Mouse (Mus musculus): ENCODE results near the gene Efcab5. TPM values are rescaled to one million over a fixed set of nuclear protein-coding genes. Genes with fewer than 3 reads are reported as not detected.

Gene Efcab5
- 0.13 and 1.0 TPM in 2 replicates for polyA plus RNA-seq (2014; fragmentation: Nextera tagmentation; extraction: Ambion mirVana)

GRCm38 (mm10) chr11:77188868-77189267 lies at the start of gene Efcab5:
TSS of gene Efcab5 (minus strand) at chr11:77188968.
- Histone ChIP-seq H3K4me1 (replicated peaks; ENCODE audit: control insufficient read depth, insufficient read depth, low read length) (peaks cover 4% of the 10 kb centered on the region; the same call in 1 of the 2 replicates), H3K36me3 (ENCODE audit: control insufficient read depth, insufficient read depth, low read length) (no peaks in the 10 kb centered on the region), H3K4me3 (ENCODE audit: low read depth, low read length) (no peak within 1 kb of the TSS), H3K4me2 (ENCODE audit: low read depth, low read length, severe bottlenecking) (no peak within 1 kb of the TSS), H3K27me3 (ENCODE audit: control insufficient read depth, insufficient read depth, low read length) (no peaks in the 10 kb centered on the region), H3K27ac (ENCODE audit: low read depth, low read length) (no peak within 1 kb of the TSS), H3K9me3 (ENCODE audit: control insufficient read depth, low read length) (no peaks in the 10 kb centered on the region), H3K9ac (ENCODE audit: low read length) (no peak within 1 kb of the TSS)
- WGBS: 86% methylated on average over 6 of the region's 6 CpGs
- no peak for DNase-seq (ENCODE audit: low spot score)
- ATAC-seq (replicated peaks; ENCODE audit: low FRiP score): no peak

- WGBS: 98% methylated on average over 1 of the region's 1 CpGs
- no peaks in the 10 kb centered on the region for H3K4me1 ChIP-seq (replicated peaks; ENCODE audit: control insufficient read depth, insufficient read depth, low read length)
- ATAC-seq (replicated peaks; ENCODE audit: low FRiP score) (no peak), DNase-seq (ENCODE audit: low spot score) (no peak)
- H3K9me3 ChIP-seq (ENCODE audit: control insufficient read depth, low read length): no peaks in the 10 kb centered on the region
- H3K36me3 ChIP-seq (ENCODE audit: control insufficient read depth, insufficient read depth, low read length): no peaks in the 10 kb centered on the region
- H3K27me3 ChIP-seq (ENCODE audit: control insufficient read depth, insufficient read depth, low read length): no peaks in the 10 kb centered on the region
- H3K4me2 ChIP-seq (ENCODE audit: low read depth, low read length, severe bottlenecking): no peak overlapping the region
- H3K4me3 ChIP-seq (ENCODE audit: low read depth, low read length): no peak overlapping the region
- no peak overlapping the region for H3K9ac ChIP-seq (ENCODE audit: low read length)
- H3K27ac ChIP-seq (ENCODE audit: low read depth, low read length): no peak overlapping the region
These were observed 46.5 kb upstream of the Efcab5 start for GRCm38 (mm10) chr11:77235267-77235666.

GRCm38 (mm10) chr11:77231514-77231913 lies 42.7 kb upstream of the Efcab5 start:
- H3K36me3 ChIP-seq (ENCODE audit: control insufficient read depth, insufficient read depth, low read length): no peaks in the 10 kb centered on the region
- no peaks in the 10 kb centered on the region for H3K9me3 ChIP-seq (ENCODE audit: control insufficient read depth, low read length)
- no peak overlapping the region for H3K27ac ChIP-seq (ENCODE audit: low read depth, low read length)
- no peak overlapping the region for H3K4me2 ChIP-seq (ENCODE audit: low read depth, low read length, severe bottlenecking)
- H3K4me3 ChIP-seq (ENCODE audit: low read depth, low read length): no peak overlapping the region
- no peaks in the 10 kb centered on the region for H3K4me1 ChIP-seq (replicated peaks; ENCODE audit: control insufficient read depth, insufficient read depth, low read length)
- DNase-seq (ENCODE audit: low spot score): no peak
- no peak overlapping the region for H3K9ac ChIP-seq (ENCODE audit: low read length)
- 92% methylated on average over 2 of the region's 2 CpGs for whole genome bisulfite sequencing
- ATAC-seq (replicated peaks; ENCODE audit: low FRiP score): no peak
- no peaks in the 10 kb centered on the region for H3K27me3 ChIP-seq (ENCODE audit: control insufficient read depth, insufficient read depth, low read length)

GRCm38 (mm10) chr11:77230765-77231164 lies 42.0 kb upstream of the Efcab5 start:
- DNase-seq (ENCODE audit: low spot score) (no peak), ATAC-seq (replicated peaks; ENCODE audit: low FRiP score) (no peak)
- H3K4me2 ChIP-seq (ENCODE audit: low read depth, low read length, severe bottlenecking): no peak overlapping the region
- H3K9ac ChIP-seq (ENCODE audit: low read length): no peak overlapping the region
- no peaks in the 10 kb centered on the region for H3K4me1 ChIP-seq (replicated peaks; ENCODE audit: control insufficient read depth, insufficient read depth, low read length)
- H3K36me3 ChIP-seq (ENCODE audit: control insufficient read depth, insufficient read depth, low read length): no peaks in the 10 kb centered on the region
- H3K9me3 ChIP-seq (ENCODE audit: control insufficient read depth, low read length): no peaks in the 10 kb centered on the region
- WGBS: 94% methylated on average over 2 of the region's 2 CpGs
- no peak overlapping the region for H3K27ac ChIP-seq (ENCODE audit: low read depth, low read length)
- H3K4me3 ChIP-seq (ENCODE audit: low read depth, low read length): no peak overlapping the region
- H3K27me3 ChIP-seq (ENCODE audit: control insufficient read depth, insufficient read depth, low read length): no peaks in the 10 kb centered on the region

GRCm38 (mm10) chr11:77216761-77217130 lies 28.0 kb upstream of the Efcab5 start:
- H3K4me3 ChIP-seq (ENCODE audit: low read depth, low read length): peak overlapping the region; percentile 93
- peak overlapping the region; percentile 92 for H3K9ac ChIP-seq (ENCODE audit: low read length)
- peak overlapping the region; percentile 98 for H3K27ac ChIP-seq (ENCODE audit: low read depth, low read length)
- no peaks in the 10 kb centered on the region for H3K27me3 ChIP-seq (ENCODE audit: control insufficient read depth, insufficient read depth, low read length)
- DNase-seq (ENCODE audit: low spot score) (no peak), ATAC-seq (replicated peaks; ENCODE audit: low FRiP score) (peak; percentile 56; the same call in 1 of the 2 replicates)
- H3K36me3 ChIP-seq (ENCODE audit: control insufficient read depth, insufficient read depth, low read length): no peaks in the 10 kb centered on the region
- peaks cover 2% of the 10 kb centered on the region; the same call in 1 of the 2 replicates for H3K4me1 ChIP-seq (replicated peaks; ENCODE audit: control insufficient read depth, insufficient read depth, low read length)
- under 1% methylated on average over 11 of the region's 11 CpGs for WGBS
- H3K4me2 ChIP-seq (ENCODE audit: low read depth, low read length, severe bottlenecking): peak overlapping the region; percentile 85
- H3K9me3 ChIP-seq (ENCODE audit: control insufficient read depth, low read length): no peaks in the 10 kb centered on the region

GRCm38 (mm10) chr11:77215951-77216760 lies 27.4 kb upstream of the Efcab5 start, which contains the start of gene Ssh2:
TSS of gene Ssh2 (plus strand) at chr11:77216287.
- H3K4me2 ChIP-seq (ENCODE audit: low read depth, low read length, severe bottlenecking): peak within 1 kb of the TSS; percentile 85
- WGBS: under 1% methylated on average over 55 of the region's 82 CpGs
- ATAC-seq (replicated peaks; ENCODE audit: low FRiP score): peak; percentile 89

GRCm38 (mm10) chr11:77215483-77215882 lies 26.7 kb upstream of the Efcab5 start:
- peak overlapping the region; percentile 92 for H3K9ac ChIP-seq (ENCODE audit: low read length)
- peaks cover 2% of the 10 kb centered on the region; the same call in 1 of the 2 replicates for H3K4me1 ChIP-seq (replicated peaks; ENCODE audit: control insufficient read depth, insufficient read depth, low read length)
- WGBS: 2% methylated on average over 11 of the region's 11 CpGs
- ATAC-seq (replicated peaks; ENCODE audit: low FRiP score) (peak; percentile 54), DNase-seq (ENCODE audit: low spot score) (no peak)
- no peaks in the 10 kb centered on the region for H3K9me3 ChIP-seq (ENCODE audit: control insufficient read depth, low read length)
- H3K27me3 ChIP-seq (ENCODE audit: control insufficient read depth, insufficient read depth, low read length): no peaks in the 10 kb centered on the region
- H3K36me3 ChIP-seq (ENCODE audit: control insufficient read depth, insufficient read depth, low read length): no peaks in the 10 kb centered on the region
- peak overlapping the region; percentile 85 for H3K4me2 ChIP-seq (ENCODE audit: low read depth, low read length, severe bottlenecking)
- H3K4me3 ChIP-seq (ENCODE audit: low read depth, low read length): peak overlapping the region; percentile 93
- H3K27ac ChIP-seq (ENCODE audit: low read depth, low read length): peak overlapping the region; percentile 98; the same call in 1 of the 2 replicates

More at GRCm38 (mm10) chr11:77215951-77216760, 27.4 kb upstream of the Efcab5 start, which contains the start of gene Ssh2:
- no peaks in the 10 kb centered on the region for H3K9me3 ChIP-seq (ENCODE audit: control insufficient read depth, low read length)
- H3K27ac ChIP-seq (ENCODE audit: low read depth, low read length): peak within 1 kb of the TSS; percentile 98
- no peaks in the 10 kb centered on the region for H3K36me3 ChIP-seq (ENCODE audit: control insufficient read depth, insufficient read depth, low read length)
- H3K9ac ChIP-seq (ENCODE audit: low read length): peak within 1 kb of the TSS; percentile 92
- H3K27me3 ChIP-seq (ENCODE audit: control insufficient read depth, insufficient read depth, low read length): no peaks in the 10 kb centered on the region
- peaks cover 2% of the 10 kb centered on the region; the same call in 1 of the 2 replicates for H3K4me1 ChIP-seq (replicated peaks; ENCODE audit: control insufficient read depth, insufficient read depth, low read length)
- DNase-seq (ENCODE audit: low spot score): peak; percentile 94
- peak within 1 kb of the TSS; percentile 93 for H3K4me3 ChIP-seq (ENCODE audit: low read depth, low read length)

GRCm38 (mm10) chr11:77214755-77215154 lies 26.0 kb upstream of the Efcab5 start:
- peaks cover 2% of the 10 kb centered on the region; the same call in 1 of the 2 replicates for H3K4me1 ChIP-seq (replicated peaks; ENCODE audit: control insufficient read depth, insufficient read depth, low read length)
- no peak overlapping the region for H3K9ac ChIP-seq (ENCODE audit: low read length)
- no peaks in the 10 kb centered on the region for H3K36me3 ChIP-seq (ENCODE audit: control insufficient read depth, insufficient read depth, low read length)
- peak overlapping the region; percentile 85; the same call in 1 of the 2 replicates for H3K4me2 ChIP-seq (ENCODE audit: low read depth, low read length, severe bottlenecking)
- no peak overlapping the region for H3K4me3 ChIP-seq (ENCODE audit: low read depth, low read length)
- WGBS: 3% methylated on average over 1 of the region's 1 CpGs
- no peak for ATAC-seq (replicated peaks; ENCODE audit: low FRiP score)
- no peak overlapping the region for H3K27ac ChIP-seq (ENCODE audit: low read depth, low read length)
- no peaks in the 10 kb centered on the region for H3K9me3 ChIP-seq (ENCODE audit: control insufficient read depth, low read length)
- H3K27me3 ChIP-seq (ENCODE audit: control insufficient read depth, insufficient read depth, low read length): no peaks in the 10 kb centered on the region
- peak; percentile 63 for DNase-seq (ENCODE audit: low spot score)

Data from forebrain, embryonic 11.5 days (tissue).